Mouse (Mus musculus) CH12.LX (cell line): ENCODE measurements around the gene Chic1. TPM values are rescaled to one million over a fixed set of nuclear protein-coding genes. Genes with fewer than 3 reads are reported as not detected.

Source experiments
- DNase-seq: peaks from one replicate; pipeline ENCODE4 v3.0.0-alpha.2; 2013; ENCODE audit errors: extremely low read depth
- H3K27ac ChIP-seq: 2 replicates; pipeline ENCODE4 v1.5.1; 2012; ENCODE audit warnings: low read depth, mild to moderate bottlenecking, control low read depth, moderate library complexity; ENCODE audit not compliant: insufficient read depth
- H3K27me3 ChIP-seq: replicated peaks from 2 replicates; pipeline ENCODE3; 2012; ENCODE audit warnings: inconsistent platforms
- H3K36me3 ChIP-seq, 2 experiments: replicated peaks in 1 of 2; 2 replicates each; pipeline versions ENCODE3 to v1.6.1; 2012; ENCODE audit warnings: inconsistent platforms in 1 of 2, low read length in 1 of 2, mild to moderate bottlenecking in 1 of 2, mixed read lengths in 1 of 2, moderate library complexity in 1 of 2; ENCODE audit not compliant: control insufficient read depth in 1 of 2, insufficient read depth in 1 of 2
- H3K4me1 ChIP-seq, 2 experiments: 2 replicates each; pipeline ENCODE4 v1.6.1; 2012; ENCODE audit warnings: inconsistent platforms in 1 of 2, moderate library complexity in 1 of 2; ENCODE audit not compliant: insufficient read depth in 2 of 2, control insufficient read depth in 1 of 2
- H3K4me2 ChIP-seq: 2 replicates; pipeline ENCODE4 v1.6.1; 2012; ENCODE audit warnings: low read depth, mild to moderate bottlenecking, control low read depth; ENCODE audit not compliant: poor library complexity, insufficient read depth, severe bottlenecking
- H3K4me3 ChIP-seq, 3 experiments: fragments of 150-350 bp in 1 of 3; sonication (generic) in 1 of 3; replicated peaks in 1 of 3; 2 replicates each; pipeline versions ENCODE3 to v1.5.1; 2011 to 2012; ENCODE audit warnings: low read depth in 2 of 3, low read length in 2 of 3, mild to moderate bottlenecking in 2 of 3, moderate library complexity in 2 of 3, control low read depth in 1 of 3, improper control_type of control experiment in 1 of 3, inconsistent platforms in 1 of 3, mixed read lengths in 1 of 3; ENCODE audit not compliant: poor library complexity in 1 of 3
- H3K79me2 ChIP-seq: replicated peaks from 2 replicates; pipeline ENCODE4 v1.6.1; 2012; ENCODE audit warnings: mild to moderate bottlenecking, moderate library complexity; ENCODE audit not compliant: control insufficient read depth, poor library complexity, insufficient read depth, severe bottlenecking; ENCODE audit errors: extremely low read depth
- H3K9ac ChIP-seq: 2 replicates; pipeline ENCODE4 v1.6.1; 2012; ENCODE audit warnings: low read depth, mild to moderate bottlenecking, control low read depth, moderate library complexity; ENCODE audit not compliant: insufficient read depth
- H3K9me3 ChIP-seq: replicated peaks from 2 replicates; pipeline ENCODE3; 2012; ENCODE audit warnings: low read length, inconsistent platforms, mixed read lengths
- BHLHE40 ChIP-seq: IDR thresholded peaks from 2 replicates; pipeline ENCODE4 v1.6.1; 2011; ENCODE audit warnings: mild to moderate bottlenecking, low read depth, low read length, improper control_type of control experiment
- CHD2 ChIP-seq: IDR thresholded peaks from 2 replicates; pipeline ENCODE4 v1.6.1; 2011; ENCODE audit warnings: low read length, improper control_type of control experiment
- CTCF ChIP-seq, 2 experiments: IDR thresholded peaks in 1 of 2; conservative IDR thresholded peaks in 1 of 2; 2 replicates each; pipeline ENCODE4 v1.5.1; 2011 to 2012; ENCODE audit warnings: low read depth in 2 of 2, low read length in 2 of 2, improper control_type of control experiment in 1 of 2, inconsistent platforms in 1 of 2, mild to moderate bottlenecking in 1 of 2, moderate library complexity in 1 of 2
- E2F4 ChIP-seq: IDR thresholded peaks from 2 replicates; pipeline ENCODE4 v1.6.1; 2011; ENCODE audit warnings: low read depth, low read length, improper control_type of control experiment; ENCODE audit not compliant: insufficient replicate concordance
- ETS1 ChIP-seq: conservative IDR thresholded peaks from 2 replicates; pipeline ENCODE4 v1.6.1; 2012; ENCODE audit warnings: low read depth, mild to moderate bottlenecking, inconsistent platforms, low read length, improper control_type of control experiment, moderate library complexity
- JUN ChIP-seq: IDR thresholded peaks from 2 replicates; pipeline ENCODE4 v1.6.1; 2011; ENCODE audit warnings: low read depth, mild to moderate bottlenecking, low read length, improper control_type of control experiment, moderate library complexity; ENCODE audit not compliant: insufficient read depth
- JUND ChIP-seq: conservative IDR thresholded peaks from 2 replicates; pipeline ENCODE4 v1.6.1; 2011; ENCODE audit warnings: low read depth, low read length, improper control_type of control experiment
- MAX ChIP-seq: IDR thresholded peaks from 2 replicates; pipeline ENCODE4 v1.6.1; 2011; ENCODE audit warnings: low read length, improper control_type of control experiment
- MEF2A ChIP-seq: IDR thresholded peaks from 2 replicates; pipeline ENCODE4 v1.6.1; 2014; ENCODE audit warnings: low read depth, mild to moderate bottlenecking, inconsistent platforms, low read length, improper control_type of control experiment, borderline replicate concordance
- MYC ChIP-seq: IDR thresholded peaks from 2 replicates; pipeline ENCODE4 v1.6.1; 2011; ENCODE audit warnings: low read depth, mild to moderate bottlenecking, improper control_type of control experiment, low read length
- NELFE ChIP-seq: IDR thresholded peaks from 2 replicates; pipeline ENCODE4 v1.6.1; 2011; ENCODE audit warnings: low read depth, low read length, improper control_type of control experiment
- NRF1 ChIP-seq: IDR thresholded peaks from 2 replicates; pipeline ENCODE4 v1.6.1; 2014; ENCODE audit warnings: low read depth, mild to moderate bottlenecking, inconsistent platforms, low read length, improper control_type of control experiment, moderate library complexity
- RAD21 ChIP-seq: IDR thresholded peaks from 2 replicates; pipeline ENCODE4 v1.6.1; 2011; ENCODE audit warnings: low read depth, mild to moderate bottlenecking, low read length, improper control_type of control experiment, moderate library complexity
- RCOR1 ChIP-seq: conservative IDR thresholded peaks from 2 replicates; pipeline ENCODE4 v1.6.1; 2012; ENCODE audit warnings: low read depth, mild to moderate bottlenecking, inconsistent platforms, low read length, improper control_type of control experiment
- SIN3A ChIP-seq: IDR thresholded peaks from 2 replicates; pipeline ENCODE4 v1.6.1; 2012; ENCODE audit warnings: low read length, improper control_type of control experiment, inconsistent platforms
- SMC3 ChIP-seq: IDR thresholded peaks from 2 replicates; pipeline ENCODE4 v1.6.1; 2011; ENCODE audit warnings: low read depth, low read length, improper control_type of control experiment
- TBP ChIP-seq: conservative IDR thresholded peaks from 2 replicates; pipeline ENCODE4 v1.6.1; 2011; ENCODE audit warnings: low read depth, low read length, improper control_type of control experiment
- USF1 ChIP-seq: IDR thresholded peaks from 2 replicates; pipeline ENCODE4 v1.6.1; 2014; ENCODE audit warnings: low read depth, mild to moderate bottlenecking, inconsistent platforms, low read length, improper control_type of control experiment
- USF2 ChIP-seq: conservative IDR thresholded peaks from 2 replicates; pipeline ENCODE4 v1.6.1; 2011; ENCODE audit warnings: low read depth, low read length, improper control_type of control experiment
- ZMIZ1 ChIP-seq: IDR thresholded peaks from 2 replicates; pipeline ENCODE4 v1.6.1; 2012; ENCODE audit warnings: low read depth, mild to moderate bottlenecking, inconsistent platforms, low read length, improper control_type of control experiment
- ZNF384 ChIP-seq: IDR thresholded peaks from 2 replicates; pipeline ENCODE4 v1.6.1; 2012; ENCODE audit warnings: low read depth, low read length, improper control_type of control experiment, inconsistent platforms
- dilution Hi-C: fragments of 300-500 bp; cut with MboI; formaldehyde crosslinking; loops from 2 replicates; pipeline ENCODE4 v1.14.3; 2020; ENCODE audit warnings: low sequenced_read_pairs; ENCODE audit not compliant: extremely low pct_unique_long_range_greater_than_20kb, extremely low pct_ligation_motif_present
- in situ Hi-C: fragments of 300-500 bp; cut with MboI; formaldehyde crosslinking; loops from 3 replicates; pipeline ENCODE4 v1.14.3; 2019; ENCODE audit warnings: low sequenced_read_pairs, low pct_ligation_motif_present, low pct_unique_long_range_greater_than_20kb, mixed read lengths
- polyA plus RNA-seq: library from polyadenylated mRNA; unstranded; fragments of >175 nt; gene quantifications from 2 replicates; pipeline ENCODE4 v1.2.1, GENCODE M21; 2012; ENCODE audit warnings: low read depth; ENCODE audit not compliant: insufficient read length
- total RNA-seq, 2 experiments: library from RNA; depleted of rRNA; stranded (reverse); fragments of 300-350 nt in 1 of 2; fragments of >200 nt in 1 of 2; gene quantifications; 2 replicates each; pipeline ENCODE4 v1.2.3; 2012 to 2014

The Chic1 gene
- total and polyA plus RNA-seq, 3 experiments = not detected

- TF ChIP-seq JUN (no peak), RAD21 (peak; percentile 39), CTCF (conservative IDR thresholded peaks at IDR 0.05 in 1 of 2, IDR thresholded peaks at IDR 0.05 in 1 of 2; ENCODE audit: low read depth in 2 of 2, low read length in 2 of 2) (peak in 1 of 2 experiments; percentile 48; a peak in 2 of 4 replicates), SMC3 (peak; percentile 39), ZNF384 (no peak), SIN3A (no peak)
- Histone ChIP-seq H3K4me1 (no peaks in the 10 kb centered on the region), H3K36me3 (no peaks in the 10 kb centered on the region), H3K79me2 (no peaks in the 10 kb centered on the region), H3K9me3 (no peaks in the 10 kb centered on the region), H3K4me3 (no peak overlapping the region), H3K27ac (no peak overlapping the region), H3K27me3 (no peaks in the 10 kb centered on the region), H3K4me2 (no peak overlapping the region), H3K9ac (no peak overlapping the region)
- in situ Hi-C loops = loop anchor here (5.0 kb wide), 1 partner anchor 109 kb away; no protein-coding TSS in a partner anchor
- dilution Hi-C loops = no loop called here
- peak; percentile 40 for DNase-seq
Measured at GRCm38 (mm10) chrX:103371627-103372026, 15.4 kb downstream of the Chic1 start.

- dilution Hi-C loops = no loop called here
- Histone ChIP-seq H3K79me2 (no peaks in the 10 kb centered on the region), H3K9me3 (no peaks in the 10 kb centered on the region), H3K9ac (no peak overlapping the region), H3K36me3 (no peaks in the 10 kb centered on the region), H3K4me1 (no peaks in the 10 kb centered on the region)
- in situ Hi-C loops = loop anchor here (5.0 kb wide), 1 partner anchor 112 kb away; no protein-coding TSS in a partner anchor
- DNase-seq = peak; percentile 23
- TF ChIP-seq RAD21 (peak; percentile 34), SMC3 (peak; percentile 50), CTCF (conservative IDR thresholded peaks at IDR 0.05 in 1 of 2, IDR thresholded peaks at IDR 0.05 in 1 of 2; ENCODE audit: low read depth in 2 of 2, low read length in 2 of 2) (peak in 1 of 2 experiments; percentile 62; a peak in 2 of 4 replicates), BHLHE40 (peak; percentile 55), ETS1 (no peak)
- TF ChIP-seq, all 38 proteins: peak for 4
- no peak overlapping the region for H3K27ac ChIP-seq
- H3K27me3 ChIP-seq = no peaks in the 10 kb centered on the region
- no peak overlapping the region for H3K4me3 ChIP-seq
- H3K4me2 ChIP-seq = no peak overlapping the region
Measured at GRCm38 (mm10) chrX:103374250-103374649, 18.0 kb downstream of the Chic1 start.

DNA sequence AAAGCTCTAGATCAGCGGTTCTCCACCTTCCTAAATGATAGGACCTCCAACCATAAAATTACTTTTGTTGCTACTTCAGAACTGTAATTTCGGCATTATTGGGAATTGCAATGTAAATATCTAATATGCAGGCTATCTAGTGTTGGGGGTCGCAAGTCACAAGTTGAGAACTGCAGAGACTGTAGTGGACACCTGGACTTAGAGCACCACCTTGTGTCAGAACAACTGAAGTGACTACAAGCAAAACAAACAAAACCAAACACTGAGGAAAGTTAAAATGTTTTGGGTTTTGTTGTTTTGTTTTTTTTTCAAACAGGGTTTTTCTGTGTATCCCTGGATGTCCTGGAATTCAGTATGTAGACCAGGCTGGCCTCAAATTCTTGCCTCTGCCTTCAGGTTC is 28.3 kb downstream of the Chic1 start:
- Histone ChIP-seq H3K27ac (no peak overlapping the region), H3K4me1 (no peaks in the 10 kb centered on the region), H3K4me2 (no peak overlapping the region), H3K79me2 (no peaks in the 10 kb centered on the region), H3K27me3 (no peaks in the 10 kb centered on the region), H3K4me3 (no peak overlapping the region), H3K9me3 (no peaks in the 10 kb centered on the region), H3K9ac (no peak overlapping the region), H3K36me3 (no peaks in the 10 kb centered on the region)
- in situ Hi-C loops = no loop called here
- DNase-seq = no peak
- dilution Hi-C loops = no loop called here
- TF ChIP-seq CTCF (conservative IDR thresholded peaks at IDR 0.05 in 1 of 2, IDR thresholded peaks at IDR 0.05 in 1 of 2; ENCODE audit: low read depth in 2 of 2, low read length in 2 of 2) (peak in 1 of 2 experiments; percentile 53; a peak in 2 of 4 replicates), NELFE (no peak), E2F4 (no peak), USF1 (no peak), ZMIZ1 (no peak), NRF1 (no peak), TBP (no peak), JUN (no peak), RAD21 (peak; percentile 47), JUND (no peak), USF2 (no peak), CHD2 (no peak), SMC3 (peak; percentile 19; the same call in 1 of the 2 replicates), MAX (no peak), MYC (no peak), RCOR1 (no peak), MEF2A (no peak)
